Mouse (Mus musculus): ENCODE data around the gene Ocln. TPM values are rescaled to one million over a fixed set of nuclear protein-coding genes. Genes with fewer than 3 reads are reported as not detected.

Gene Ocln
- polyA plus RNA-seq, 1 experiment from 2014 or later = 7.7 TPM

DNA sequence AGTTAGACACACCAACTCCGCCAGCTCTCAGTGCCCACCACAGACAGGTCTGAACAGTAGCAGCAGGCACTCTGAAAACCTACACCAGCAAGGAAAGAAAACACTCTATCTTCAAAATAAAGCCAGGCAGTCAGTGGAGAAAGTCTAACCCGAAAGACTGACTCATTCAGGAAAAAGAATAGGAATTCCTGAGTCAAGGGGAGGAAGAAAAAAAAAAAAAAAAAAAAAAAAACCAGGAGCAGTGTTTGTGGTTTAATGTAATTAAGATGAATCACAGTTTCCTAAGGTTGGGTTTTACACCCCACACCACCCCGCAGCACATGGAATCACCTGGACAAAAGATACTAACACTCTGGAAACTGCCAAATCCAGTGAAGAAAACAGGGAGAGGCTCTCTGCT, 16.4 kb downstream of the Ocln start:
- Histone ChIP-seq H3K27me3 (no peaks in the 10 kb centered on the region), H3K36me3 (no peaks in the 10 kb centered on the region), H3K27ac (replicated peaks) (no peak overlapping the region), H3K9me3 (no peaks in the 10 kb centered on the region), H3K9ac (replicated peaks) (no peak overlapping the region), H3K4me3 (no peak overlapping the region), H3K4me1 (no peaks in the 10 kb centered on the region), H3K4me2 (replicated peaks) (no peak overlapping the region)
- no peak for ATAC-seq (replicated peaks)
- 93% methylated on average over 3 of the region's 3 CpGs for WGBS

DNA sequence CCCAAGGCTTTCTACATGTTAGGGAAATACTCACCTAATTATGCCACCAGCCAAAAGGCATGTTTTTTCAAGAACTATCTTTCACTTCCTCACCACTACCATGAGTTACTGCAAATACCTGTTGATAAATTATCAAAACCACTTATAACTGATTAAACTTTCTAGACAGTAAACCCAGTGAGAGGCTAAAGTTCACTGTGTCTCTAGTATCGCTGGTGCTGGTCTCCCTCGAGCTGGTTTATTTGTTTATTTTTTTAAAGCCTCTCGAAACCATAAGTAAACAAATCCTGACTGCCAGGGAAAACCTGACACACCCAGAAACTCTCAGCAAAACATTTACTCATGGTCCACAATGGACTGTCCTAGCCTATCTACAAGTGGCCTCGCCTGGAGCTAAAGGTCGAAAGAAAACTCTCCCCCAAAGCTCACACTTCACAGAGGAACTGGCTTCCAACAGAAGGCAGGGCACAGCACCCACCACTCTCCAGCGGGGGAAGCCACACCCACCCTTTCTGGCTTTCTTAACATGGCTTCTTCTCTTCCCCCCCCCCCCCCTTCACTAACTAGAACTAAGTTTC, 19.6 kb downstream of the Ocln start:
- WGBS = 85% methylated on average over 6 of the region's 6 CpGs
- no peak overlapping the region for H3K4me2 ChIP-seq (replicated peaks)
- no peak overlapping the region for H3K4me3 ChIP-seq

GRCm38 (mm10) chr13:100526649-100527038, 25.9 kb downstream of the Ocln start:
- no peak for ATAC-seq (replicated peaks)
- Histone ChIP-seq H3K4me3 (no peak overlapping the region), H3K27ac (replicated peaks) (no peak overlapping the region; the same call in 1 of the 2 replicates), H3K4me1 (0 out of 2 replicates have a peak, but pooled peaks cover 6% of the 10 kb centered on the region), H3K27me3 (no peaks in the 10 kb centered on the region), H3K9ac (replicated peaks) (no peak overlapping the region), H3K36me3 (no peaks in the 10 kb centered on the region), H3K9me3 (no peaks in the 10 kb centered on the region), H3K4me2 (replicated peaks) (no peak overlapping the region)
- 79% methylated on average over 6 of the region's 6 CpGs for WGBS

More for the DNA sequence above, 19.6 kb downstream of the Ocln start:
- Histone ChIP-seq H3K27me3 (no peaks in the 10 kb centered on the region), H3K9me3 (no peaks in the 10 kb centered on the region), H3K36me3 (no peaks in the 10 kb centered on the region), H3K9ac (replicated peaks) (no peak overlapping the region), H3K4me1 (no peaks in the 10 kb centered on the region), H3K27ac (replicated peaks) (no peak overlapping the region)
- no peak for ATAC-seq (replicated peaks)

- H3K27ac ChIP-seq (replicated peaks) = peak overlapping the region; percentile 66
- H3K9ac ChIP-seq (replicated peaks) = no peak overlapping the region
- H3K27me3 ChIP-seq = no peaks in the 10 kb centered on the region
- no peaks in the 10 kb centered on the region for H3K36me3 ChIP-seq
- H3K9me3 ChIP-seq = no peaks in the 10 kb centered on the region
- 0 out of 2 replicates have a peak, but pooled peaks cover 6% of the 10 kb centered on the region for H3K4me1 ChIP-seq
- WGBS = 68% methylated on average over 6 of the region's 6 CpGs
- 0 out of 2 replicates have a peak, but pooled peaks have one; percentile 57 for ATAC-seq (replicated peaks)
- no peak overlapping the region for H3K4me3 ChIP-seq
- no peak overlapping the region for H3K4me2 ChIP-seq (replicated peaks)
Measured at GRCm38 (mm10) chr13:100525935-100526648, 26.4 kb downstream of the Ocln start.

- Histone ChIP-seq H3K27ac (replicated peaks) (0 out of 2 replicates have a peak overlapping the region, but pooled peaks have one; percentile 7), H3K9me3 (no peaks in the 10 kb centered on the region), H3K4me3 (no peak overlapping the region), H3K9ac (replicated peaks) (no peak overlapping the region), H3K27me3 (no peaks in the 10 kb centered on the region), H3K4me1 (0 out of 2 replicates have a peak, but pooled peaks cover 6% of the 10 kb centered on the region), H3K4me2 (replicated peaks) (no peak overlapping the region), H3K36me3 (no peaks in the 10 kb centered on the region)
- ATAC-seq (replicated peaks) = no peak
- 86% methylated on average over 6 of the region's 6 CpGs for WGBS
Measured at GRCm38 (mm10) chr13:100524896-100525295, 27.6 kb downstream of the Ocln start.

GRCm38 (mm10) chr13:100523698-100524097, 28.8 kb downstream of the Ocln start:
- H3K27ac ChIP-seq (replicated peaks) = no peak overlapping the region
- 0 out of 2 replicates have a peak, but pooled peaks cover 6% of the 10 kb centered on the region for H3K4me1 ChIP-seq
- H3K9me3 ChIP-seq = no peaks in the 10 kb centered on the region
- H3K4me2 ChIP-seq (replicated peaks) = no peak overlapping the region
- H3K36me3 ChIP-seq = no peaks in the 10 kb centered on the region
- H3K27me3 ChIP-seq = no peaks in the 10 kb centered on the region
- ATAC-seq (replicated peaks) = no peak
- WGBS = 93% methylated on average over 2 of the region's 2 CpGs
- no peak overlapping the region for H3K4me3 ChIP-seq
- no peak overlapping the region for H3K9ac ChIP-seq (replicated peaks)

- Histone ChIP-seq H3K4me2 (replicated peaks) (no peak overlapping the region), H3K9ac (replicated peaks) (no peak overlapping the region), H3K4me3 (no peak overlapping the region), H3K27ac (replicated peaks) (no peak overlapping the region), H3K4me1 (0 out of 2 replicates have a peak, but pooled peaks cover 6% of the 10 kb centered on the region), H3K27me3 (no peaks in the 10 kb centered on the region), H3K9me3 (no peaks in the 10 kb centered on the region), H3K36me3 (no peaks in the 10 kb centered on the region)
- no peak for ATAC-seq (replicated peaks)
- WGBS = 86% methylated on average over 9 of the region's 9 CpGs
Measured at GRCm38 (mm10) chr13:100521724-100522591, 30.6 kb downstream of the Ocln start.

DNA sequence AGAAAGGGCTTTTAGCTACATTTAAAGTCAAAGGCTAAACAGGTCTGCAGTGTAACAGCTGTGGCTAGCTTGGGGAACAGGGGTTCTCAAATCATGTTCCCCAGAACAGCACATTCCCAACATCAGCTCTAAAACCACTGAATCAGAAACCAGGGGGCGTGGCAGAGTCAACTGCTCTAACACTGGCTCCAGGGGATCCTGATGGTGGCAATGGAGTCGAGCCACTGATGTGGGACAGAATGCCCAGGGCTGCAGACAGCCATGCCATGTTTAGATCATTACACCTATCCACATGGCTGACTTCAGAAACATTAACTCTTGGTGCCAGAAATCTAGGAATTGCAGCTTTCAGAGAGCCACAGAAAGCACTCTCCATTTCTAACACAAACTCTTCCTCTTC, 33.4 kb downstream of the Ocln start:
- Histone ChIP-seq H3K4me3 (no peak overlapping the region), H3K9ac (replicated peaks) (no peak overlapping the region), H3K36me3 (no peaks in the 10 kb centered on the region), H3K9me3 (no peaks in the 10 kb centered on the region), H3K4me2 (replicated peaks) (no peak overlapping the region), H3K27me3 (no peaks in the 10 kb centered on the region), H3K4me1 (0 out of 2 replicates have a peak, but pooled peaks cover 3% of the 10 kb centered on the region), H3K27ac (replicated peaks) (no peak overlapping the region)
- ATAC-seq (replicated peaks) = no peak
- 86% methylated on average over 2 of the region's 2 CpGs for WGBS

GRCm38 (mm10) chr13:100518191-100518590, 34.3 kb downstream of the Ocln start:
- no peak overlapping the region for H3K4me2 ChIP-seq (replicated peaks)
- H3K36me3 ChIP-seq = no peaks in the 10 kb centered on the region
- no peak overlapping the region for H3K27ac ChIP-seq (replicated peaks)
- H3K4me3 ChIP-seq = no peak overlapping the region
- no peaks in the 10 kb centered on the region for H3K9me3 ChIP-seq
- 0 out of 2 replicates have a peak, but pooled peaks cover 3% of the 10 kb centered on the region for H3K4me1 ChIP-seq
- no peaks in the 10 kb centered on the region for H3K27me3 ChIP-seq
- WGBS = 92% methylated on average over 6 of the region's 6 CpGs
- no peak overlapping the region for H3K9ac ChIP-seq (replicated peaks)
- ATAC-seq (replicated peaks) = no peak

DNA sequence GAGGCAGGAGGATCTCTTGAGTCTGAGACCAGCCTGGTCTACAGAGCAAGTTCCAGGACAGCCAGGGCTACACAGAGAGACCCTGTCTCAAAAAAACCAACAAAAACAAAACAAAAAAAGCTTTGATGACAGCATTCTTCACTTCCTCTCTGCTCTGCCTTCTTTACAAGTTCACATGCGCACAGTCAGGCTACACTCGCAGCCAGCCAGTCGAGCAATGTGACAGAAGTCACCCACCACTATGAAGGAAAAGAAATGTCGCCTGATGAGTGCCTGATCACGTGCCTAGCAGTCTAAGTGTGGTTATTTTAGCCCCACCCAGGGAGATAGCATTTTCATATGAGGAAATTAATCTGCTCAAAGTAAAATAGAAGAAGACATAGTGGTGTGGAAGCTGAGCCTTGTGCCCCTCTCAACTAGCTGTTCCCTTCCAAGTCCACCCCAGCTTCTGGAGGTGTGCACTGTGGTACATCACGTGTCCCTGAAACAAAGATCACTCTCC, 34.8 kb downstream of the Ocln start:
- Histone ChIP-seq H3K36me3 (no peaks in the 10 kb centered on the region), H3K27me3 (no peaks in the 10 kb centered on the region), H3K9ac (replicated peaks) (no peak overlapping the region), H3K4me1 (0 out of 2 replicates have a peak, but pooled peaks cover 3% of the 10 kb centered on the region), H3K4me2 (replicated peaks) (no peak overlapping the region), H3K9me3 (no peaks in the 10 kb centered on the region), H3K27ac (replicated peaks) (no peak overlapping the region), H3K4me3 (no peak overlapping the region)
- no peak for ATAC-seq (replicated peaks)
- 94% methylated on average over 6 of the region's 6 CpGs for WGBS

GRCm38 (mm10) chr13:100516213-100517105, 36.1 kb downstream of the Ocln start:
- Histone ChIP-seq H3K9ac (replicated peaks) (no peak overlapping the region), H3K4me3 (no peak overlapping the region), H3K9me3 (no peaks in the 10 kb centered on the region), H3K36me3 (no peaks in the 10 kb centered on the region), H3K27me3 (no peaks in the 10 kb centered on the region), H3K4me2 (replicated peaks) (no peak overlapping the region), H3K4me1 (0 out of 2 replicates have a peak, but pooled peaks cover 3% of the 10 kb centered on the region), H3K27ac (replicated peaks) (peak overlapping the region; percentile 15; the same call in 1 of the 2 replicates)
- 0 out of 2 replicates have a peak, but pooled peaks have one; percentile 16 for ATAC-seq (replicated peaks)
- 38% methylated on average over 12 of the region's 12 CpGs for WGBS
